In the genomic region with DNA sequence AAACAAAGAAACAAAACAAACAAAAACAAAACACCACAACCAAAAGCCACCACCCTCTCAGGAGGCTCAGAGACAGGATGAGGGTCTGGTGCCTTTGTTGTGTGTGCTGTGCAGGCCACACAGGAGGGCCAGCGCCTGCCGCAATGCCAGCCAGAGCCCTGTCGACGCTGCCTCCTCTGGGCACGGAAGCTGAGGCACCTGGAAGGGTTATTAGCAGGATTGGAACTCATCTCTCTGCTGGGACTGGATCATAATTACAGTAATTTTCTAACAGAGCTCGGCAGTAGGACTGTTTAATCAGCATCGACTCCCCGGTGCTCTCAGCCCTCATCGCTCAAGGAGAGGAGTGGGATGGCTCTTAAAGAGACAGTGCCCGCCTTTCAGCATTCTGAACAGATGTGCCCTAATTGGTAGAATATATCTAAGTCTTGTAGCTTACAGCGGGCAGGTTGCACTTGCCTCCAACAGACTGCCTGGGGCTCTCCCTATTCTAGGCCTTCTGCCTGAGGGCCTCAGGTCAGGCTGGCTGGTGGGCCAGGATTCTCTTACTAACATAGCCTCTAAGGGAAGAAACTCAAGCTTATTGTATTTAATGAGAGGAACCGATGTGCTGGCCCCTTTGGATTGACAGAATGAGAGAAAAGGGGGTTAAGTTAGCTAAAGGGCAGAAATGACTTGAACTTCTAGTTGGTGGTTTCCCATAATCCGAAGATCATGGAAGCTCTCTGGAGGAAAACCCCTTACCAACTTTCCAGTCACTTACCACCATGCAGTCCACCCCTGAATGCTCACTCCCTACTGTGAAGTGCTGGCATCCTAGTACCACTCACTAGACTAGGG, we compare ENCODE assay signal across 10 mouse cellular contexts. TPM values are rescaled to one million over a fixed set of nuclear protein-coding genes. Genes with fewer than 3 reads are reported as not detected.
DNase-seq lines count a peak whose midpoint lies in the region; ATAC-seq and TF ChIP-seq lines count a peak whose summit lies in the region.
"Had no signal": no experiment of that assay in that cellular context is flagged by ENCODE, and none has a peak within 500 bp of the region (broad histone marks: within the 10 kb centered on the region; RNA-seq: fewer than 3 reads in every experiment).

No protein-coding gene starts in this region.

- H3K4me2 ChIP-seq in embryonic facial prominence, embryonic 15.5 days (replicated peaks), result peak overlapping the region; percentile 5; the same call in 1 of the 2 replicates
- H3K4me2 ChIP-seq in hindbrain, embryonic 16.5 days (ENCODE audit: low read length), result peak overlapping the region; percentile 11; the same call in 1 of the 2 replicates
- peak overlapping the region; percentile 28 for H3K4me2 ChIP-seq in neural tube, embryonic 13.5 days
- H3K4me2 ChIP-seq: limb, embryonic 15.5 days had no signal

- H3K36me3 ChIP-seq in embryonic facial prominence, embryonic 15.5 days, result peaks cover 12% of the 10 kb centered on the region
- H3K36me3 ChIP-seq in hindbrain, embryonic 16.5 days (ENCODE audit: control insufficient read depth, insufficient read depth, low read length), result peaks cover 11% of the 10 kb centered on the region
- peaks cover 26% of the 10 kb centered on the region for H3K36me3 ChIP-seq in neural tube, embryonic 13.5 days

- no peak for DNase-seq in left cerebral cortex, adult 2 months (ENCODE audit: extremely low spot score in 1 of 2, low spot score in 2 of 2)
- DNase-seq in left cerebral cortex, adult 18-20 months (ENCODE audit: low spot score in 2 of 2), result no peak
- DNase-seq in right cerebral cortex, postnatal 4 days, result no peak
- no peak for DNase-seq in embryo, embryonic 11 days
- DNase-seq in left cerebral cortex, adult 11 months (ENCODE audit: low spot score), result no peak

- H3K9me3 ChIP-seq in embryonic facial prominence, embryonic 15.5 days (replicated peaks), result no peaks in the 10 kb centered on the region
- H3K9me3 ChIP-seq in hindbrain, embryonic 16.5 days (ENCODE audit: control insufficient read depth, low read length), result no peaks in the 10 kb centered on the region
- no peaks in the 10 kb centered on the region for H3K9me3 ChIP-seq in neural tube, embryonic 13.5 days
- H3K9me3 ChIP-seq: limb, embryonic 15.5 days had no signal

- H3K27ac ChIP-seq in left cerebral cortex, adult 2 months, result peak overlapping the region; percentile 41; the same call in 1 of the 2 replicates
- 0 out of 2 replicates have a peak overlapping the region, but pooled peaks have one; percentile 12 for H3K27ac ChIP-seq in embryonic facial prominence, embryonic 15.5 days (replicated peaks)
- H3K27ac ChIP-seq in hindbrain, embryonic 16.5 days (ENCODE audit: low read depth, low read length), result peak overlapping the region; percentile 65
- H3K27ac ChIP-seq in neural tube, embryonic 13.5 days (replicated peaks), result peak overlapping the region; percentile 92
- H3K27ac ChIP-seq: limb, embryonic 15.5 days had no signal

- H3K9ac ChIP-seq in embryonic facial prominence, embryonic 15.5 days, result no peak overlapping the region
- H3K9ac ChIP-seq in hindbrain, embryonic 16.5 days (ENCODE audit: low read depth, low read length), result peak overlapping the region; percentile 24; the same call in 1 of the 2 replicates
- H3K9ac ChIP-seq in neural tube, embryonic 13.5 days, result peak overlapping the region; percentile 17; the same call in 1 of the 2 replicates
- H3K9ac ChIP-seq: limb, embryonic 15.5 days had no signal

- peaks cover 28% of the 10 kb centered on the region for H3K4me1 ChIP-seq in embryonic facial prominence, embryonic 15.5 days
- H3K4me1 ChIP-seq in hindbrain, embryonic 16.5 days (ENCODE audit: control insufficient read depth, insufficient read depth, low read depth, low read length), result peaks cover 42% of the 10 kb centered on the region
- H3K4me1 ChIP-seq in neural tube, embryonic 13.5 days (replicated peaks), result peaks cover 74% of the 10 kb centered on the region

- 26% methylated on average over 13 of the region's 13 CpGs for WGBS in embryonic facial prominence, embryonic 15.5 days
- WGBS in hindbrain, embryonic 16.5 days, result 12% methylated on average over 13 of the region's 13 CpGs
- WGBS in neural tube, embryonic 13.5 days, result 25% methylated on average over 13 of the region's 13 CpGs

- intact Hi-C loops in left cerebral cortex, adult 2 months (cut with DNase I), result no loop called here

- no peak overlapping the region for H3K4me3 ChIP-seq in left cerebral cortex, adult 2 months
- no peak overlapping the region for H3K4me3 ChIP-seq in embryonic facial prominence, embryonic 15.5 days (replicated peaks)
- H3K4me3 ChIP-seq in hindbrain, embryonic 16.5 days (ENCODE audit: low read length), result no peak overlapping the region
- H3K4me3 ChIP-seq in neural tube, embryonic 13.5 days, result no peak overlapping the region
- H3K4me3 ChIP-seq: limb, embryonic 15.5 days had no signal

- ATAC-seq in embryonic facial prominence, embryonic 15.5 days (ENCODE audit: insufficient number of reproducible peaks, low FRiP score, low TSS enrichment, low read depth), result no peak
- peak; percentile 43 for ATAC-seq in hindbrain, embryonic 16.5 days
- ATAC-seq in neural tube, embryonic 13.5 days (ENCODE audit: low read depth), result peak; percentile 46
- ATAC-seq: inflammation-experienced regulatory T-cells, adult 6 months had no signal

- TF ChIP-seq CTCF in left cerebral cortex, adult 2 months (IDR thresholded peaks at IDR 0.05), result no peak

- H3K27me3 ChIP-seq in embryonic facial prominence, embryonic 15.5 days, result no peaks in the 10 kb centered on the region
- no peaks in the 10 kb centered on the region for H3K27me3 ChIP-seq in hindbrain, embryonic 16.5 days (replicated peaks; ENCODE audit: control insufficient read depth, insufficient read depth, low read length)
- H3K27me3 ChIP-seq in neural tube, embryonic 13.5 days, result no peaks in the 10 kb centered on the region
- H3K27me3 ChIP-seq: limb, embryonic 15.5 days had no signal

RNA-seq across cellular contexts. Expression of gene Snx11, which starts 12.6 kb away (rescaled TPM):
- 10 to 100 TPM; 49.7 to 52.2 TPM for total RNA-seq in left cerebral cortex, adult 2 months (2021)
- total RNA-seq in left cerebral cortex, adult 18-20 months (2021), result 10 to 100 TPM; 48.8 to 48.9 TPM
- polyA plus RNA-seq in embryonic facial prominence, embryonic 15.5 days (2015; fragmentation: Nextera tagmentation; extraction: Ambion mirVana), result 22.4 and 23.8 TPM in 2 replicates
- polyA plus RNA-seq in hindbrain, embryonic 16.5 days (2015; fragmentation: Nextera tagmentation; extraction: Ambion mirVana), result 52.2 and 55.9 TPM in 2 replicates
- 78.0 and 84.2 TPM in 2 replicates for polyA plus RNA-seq in neural tube, embryonic 13.5 days (2015; fragmentation: Nextera tagmentation; extraction: Ambion mirVana)

RNA-seq across cellular contexts. Expression of gene Cbx1, which starts 24.2 kb away (rescaled TPM):
- 10 to 100 TPM; 45.5 to 46.5 TPM for total RNA-seq in left cerebral cortex, adult 2 months (2021)
- 10 to 100 TPM; 40.8 to 43.3 TPM for total RNA-seq in left cerebral cortex, adult 18-20 months (2021)
- polyA plus RNA-seq in embryonic facial prominence, embryonic 15.5 days (2015; fragmentation: Nextera tagmentation; extraction: Ambion mirVana), result 93.4 and 102 TPM in 2 replicates
- polyA plus RNA-seq in hindbrain, embryonic 16.5 days (2015; fragmentation: Nextera tagmentation; extraction: Ambion mirVana), result 51.6 and 52.0 TPM in 2 replicates
- polyA plus RNA-seq in neural tube, embryonic 13.5 days (2015; fragmentation: Nextera tagmentation; extraction: Ambion mirVana), result 91.6 and 95.1 TPM in 2 replicates

Comparison
In these comparisons a context has a peak if more than half of its experiments do, and no peak if none do; other contexts are left out.
1. H3K27ac ChIP-seq: peak in every context shown above with its lines; median percentile 92 in neural tube, embryonic 13.5 days; 65 in hindbrain, embryonic 16.5 days; 41 in left cerebral cortex, adult 2 months; 12 in embryonic facial prominence, embryonic 15.5 days.